Mouse (Mus musculus) thymus, postnatal 4 days (tissue): ENCODE data around the gene Derl3.
"Not testable (repeated sequence)": the region's sequence is repeated elsewhere in the genome, so short reads cannot be mapped to it uniquely, and the experiment has no call there.

Experiments
- DNase-seq: peaks from one replicate; pipeline ENCODE4 v3.0.0; 2021

Derl3 gene

GRCm38 (mm10) chr10:75872915-75873542, 20.2 kb upstream of the Derl3 start:
- DNase-seq: no peak

- no peak for DNase-seq
Observed at GRCm38 (mm10) chr10:75873543-75874170, 19.6 kb upstream of the Derl3 start.

- no peak for DNase-seq
Observed at GRCm38 (mm10) chr10:75878836-75879235, 14.4 kb upstream of the Derl3 start.

- DNase-seq: no peak
Observed at GRCm38 (mm10) chr10:75880351-75880750, 12.9 kb upstream of the Derl3 start.

- DNase-seq: no peak
Observed at GRCm38 (mm10) chr10:75880771-75881577, 12.2 kb upstream of the Derl3 start.

- no peak for DNase-seq
Observed at GRCm38 (mm10) chr10:75881578-75882432, 11.4 kb upstream of the Derl3 start.

- DNase-seq: no peak
Observed at GRCm38 (mm10) chr10:75882433-75883231, 10.6 kb upstream of the Derl3 start.

- peak; percentile 74 for DNase-seq
Observed at GRCm38 (mm10) chr10:75883232-75883552, 10.0 kb upstream of the Derl3 start.

GRCm38 (mm10) chr10:75884742-75885141, 8.5 kb upstream of the Derl3 start:
- DNase-seq: no peak

GRCm38 (mm10) chr10:75887504-75887903, 5.7 kb upstream of the Derl3 start:
- DNase-seq: not testable (repeated sequence)

GRCm38 (mm10) chr10:75889406-75890153, 3.6 kb upstream of the Derl3 start:
- DNase-seq: no peak

GRCm38 (mm10) chr10:75894601-75895000, 1.4 kb downstream of the Derl3 start:
- DNase-seq: no peak

- no peak for DNase-seq
Observed at GRCm38 (mm10) chr10:75895730-75896129, 2.5 kb downstream of the Derl3 start.

- DNase-seq: no peak
Observed at GRCm38 (mm10) chr10:75896208-75896607, 3.0 kb downstream of the Derl3 start.

GRCm38 (mm10) chr10:75897373-75897772, 4.2 kb downstream of the Derl3 start:
- DNase-seq: peak; percentile 68

- no peak for DNase-seq
Observed at GRCm38 (mm10) chr10:75898039-75898564, 4.9 kb downstream of the Derl3 start.

- DNase-seq: no peak
Observed at GRCm38 (mm10) chr10:75898846-75899245, 5.6 kb downstream of the Derl3 start.

GRCm38 (mm10) chr10:75904391-75904790, 11.2 kb downstream of the Derl3 start:
- DNase-seq: no peak

GRCm38 (mm10) chr10:75906882-75907281, 13.7 kb downstream of the Derl3 start:
- no peak for DNase-seq

GRCm38 (mm10) chr10:75910698-75911097, 17.5 kb downstream of the Derl3 start:
- no peak for DNase-seq

- no peak for DNase-seq
Observed at GRCm38 (mm10) chr10:75913013-75913589, 19.9 kb downstream of the Derl3 start.
